Mouse (Mus musculus) ES-E14 (cell line): ENCODE data around the gene Olfr332.
"Not testable (repeated sequence)": the region's sequence is repeated elsewhere in the genome, so short reads cannot be mapped to it uniquely, and the experiment has no call there.

Experiments
- MAFK ChIP-seq: IDR thresholded peaks from 2 replicates; pipeline ENCODE4 v1.6.1; 2014; ENCODE audit warnings: mild to moderate bottlenecking, low read depth, low read length, inconsistent platforms; ENCODE audit not compliant: insufficient read depth
- ZC3H11A ChIP-seq: IDR thresholded peaks from 2 replicates; pipeline ENCODE4 v1.6.1; 2012; ENCODE audit warnings: low read depth, mild to moderate bottlenecking, inconsistent platforms, low read length, borderline replicate concordance
- ZNF384 ChIP-seq: IDR thresholded peaks from 2 replicates; pipeline ENCODE4 v1.6.1; 2012; ENCODE audit warnings: low read depth, low read length, inconsistent platforms

DNA sequence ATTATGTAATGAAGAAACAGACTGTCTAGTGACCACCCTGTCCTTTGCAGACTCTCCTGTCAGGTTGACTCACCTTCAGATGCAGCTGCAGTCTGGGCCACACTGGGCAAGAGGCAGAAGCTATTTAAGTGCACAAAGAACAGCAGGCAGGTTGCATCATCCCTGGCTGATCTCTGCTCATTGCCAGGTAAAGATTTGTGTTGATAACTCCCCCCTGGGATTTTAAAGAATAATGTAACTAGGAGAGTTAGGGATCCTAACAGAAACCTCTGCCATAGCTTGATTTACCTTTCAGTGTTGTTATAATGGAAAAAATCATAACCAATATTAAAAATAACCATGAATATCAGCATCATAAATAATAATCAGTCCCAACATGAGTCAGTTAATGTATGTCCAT, 42.4 kb upstream of the Olfr332 start, which contains the start of gene Olfr330:
- not testable (repeated sequence) for TF ChIP-seq ZC3H11A, MAFK, ZNF384
